Mouse (Mus musculus) left cerebral cortex, adult 18-20 months (tissue): ENCODE data around the gene Wdr83os. TPM values are rescaled to one million over a fixed set of nuclear protein-coding genes. Genes with fewer than 3 reads are reported as not detected.

Experiments
- DNase-seq, 2 experiments: peaks; one replicate each; pipeline ENCODE4 v3.0.0; 2021 to 2022; ENCODE audit warnings: low spot score in 2 of 2, mixed read lengths in 1 of 2
- long read RNA-seq, 2 experiments: library from polyadenylated mRNA; stranded (forward); transcript quantifications; one replicate each; pipeline ENCODE4 v2.0.0; 2021
- total RNA-seq, 2 experiments: library from RNA; stranded (reverse); gene quantifications; 2 replicates each; pipeline ENCODE4 v1.2.3; 2021

Gene Wdr83os
- 10 to 100 TPM; 58.4 to 64.3 TPM for total RNA-seq
- long read RNA-seq, experiment 1, transcript Wdr83os-201 (4 exons, 922 nt) = major isoform, 25 of 33 reads
- long read RNA-seq, experiment 1, partial matches to known transcripts = 3 of 33 reads
- long read RNA-seq, experiment 1, other reads (novel, unspliced or antisense) = 0 of 33 reads
- long read RNA-seq, experiment 2, transcript Wdr83os-203 (3 exons, 798 nt) = minor isoform, 9 of 37 reads
- long read RNA-seq, experiment 2, transcript Wdr83os-201 (4 exons, 922 nt) = major isoform, 25 of 37 reads
- long read RNA-seq, experiment 2, partial matches to known transcripts = 1 of 37 reads
- long read RNA-seq, experiment 2, other reads (novel, unspliced or antisense) = 1 of 37 reads

GRCm38 (mm10) chr8:85080532-85081215 lies at the start of gene Wdr83os:
Wdr83os (plus strand) TSS chr8:85080740.
- peak; percentile 43 to 59 for DNase-seq

GRCm38 (mm10) chr8:85032622-85033311 lies 47.8 kb upstream of the Wdr83os start:
- DNase-seq = no peak

DNA sequence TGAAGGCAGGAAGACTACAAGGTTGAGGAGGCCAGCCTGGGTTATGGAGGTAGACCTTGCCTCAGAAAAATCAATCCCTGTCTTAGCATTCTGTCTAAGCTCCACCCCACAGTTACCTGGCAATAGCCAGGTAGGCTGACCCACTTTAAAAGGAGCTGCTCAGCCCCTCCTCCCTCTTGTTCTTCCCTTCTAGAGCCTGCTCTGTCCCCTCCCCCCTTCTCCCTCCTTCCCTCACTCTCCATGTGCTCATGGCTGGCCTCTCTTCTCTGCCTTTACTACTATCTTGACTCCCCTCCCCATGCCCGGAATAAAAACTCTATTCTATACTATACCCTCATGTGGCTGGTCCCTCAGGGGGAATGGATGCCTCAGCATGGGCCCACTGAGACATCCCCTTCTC lies 46.7 kb upstream of the Wdr83os start:
- no peak for DNase-seq

- peak; percentile 63 for DNase-seq
Observed at GRCm38 (mm10) chr8:85034764-85035163, 45.8 kb upstream of the Wdr83os start.

DNA sequence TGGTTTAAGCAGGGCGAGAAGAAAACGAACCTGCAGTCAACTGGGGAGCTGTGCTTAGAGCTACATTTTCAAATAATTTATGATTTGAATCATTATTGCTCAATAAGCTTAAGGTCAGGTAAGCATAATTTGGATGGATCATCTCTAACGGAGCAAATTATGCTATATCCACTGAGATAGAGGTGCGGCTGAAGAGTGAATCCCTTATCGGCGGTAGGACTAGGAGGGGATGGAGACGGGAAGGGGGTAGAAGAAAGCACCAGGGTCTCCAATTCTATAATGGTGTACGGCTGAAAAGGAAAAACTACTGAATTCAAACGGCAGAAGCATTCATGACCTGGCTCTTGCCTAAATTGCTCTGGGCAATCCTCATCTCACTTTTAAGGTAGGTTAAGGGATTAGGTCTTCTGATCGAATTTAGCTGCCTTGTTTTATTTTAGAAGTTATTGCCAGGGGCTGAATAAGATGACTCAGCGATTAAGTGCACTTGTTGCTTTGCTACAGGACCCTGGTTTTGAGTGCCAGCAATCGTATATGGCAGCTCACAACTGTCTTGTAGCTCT lies 45.3 kb upstream of the Wdr83os start:
- DNase-seq = no peak

GRCm38 (mm10) chr8:85035728-85036310 lies 44.7 kb upstream of the Wdr83os start:
- no peak for DNase-seq

DNA sequence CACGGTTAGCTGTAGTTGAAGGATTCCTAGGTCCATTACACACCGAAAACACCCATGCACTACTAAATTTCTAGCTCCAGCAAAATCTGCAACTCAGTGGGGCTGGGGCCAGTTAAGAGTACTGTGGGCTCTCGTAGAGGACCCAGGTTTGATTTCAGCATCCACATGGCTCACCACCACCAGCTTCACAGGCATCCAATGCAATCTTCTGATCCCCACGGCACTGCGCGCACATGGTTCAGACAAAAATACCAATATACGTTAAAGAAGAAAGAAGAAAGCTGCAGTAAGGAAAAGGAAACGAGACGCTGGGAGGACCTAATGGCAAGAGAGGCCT lies 44.2 kb upstream of the Wdr83os start:
- no peak for DNase-seq

DNA sequence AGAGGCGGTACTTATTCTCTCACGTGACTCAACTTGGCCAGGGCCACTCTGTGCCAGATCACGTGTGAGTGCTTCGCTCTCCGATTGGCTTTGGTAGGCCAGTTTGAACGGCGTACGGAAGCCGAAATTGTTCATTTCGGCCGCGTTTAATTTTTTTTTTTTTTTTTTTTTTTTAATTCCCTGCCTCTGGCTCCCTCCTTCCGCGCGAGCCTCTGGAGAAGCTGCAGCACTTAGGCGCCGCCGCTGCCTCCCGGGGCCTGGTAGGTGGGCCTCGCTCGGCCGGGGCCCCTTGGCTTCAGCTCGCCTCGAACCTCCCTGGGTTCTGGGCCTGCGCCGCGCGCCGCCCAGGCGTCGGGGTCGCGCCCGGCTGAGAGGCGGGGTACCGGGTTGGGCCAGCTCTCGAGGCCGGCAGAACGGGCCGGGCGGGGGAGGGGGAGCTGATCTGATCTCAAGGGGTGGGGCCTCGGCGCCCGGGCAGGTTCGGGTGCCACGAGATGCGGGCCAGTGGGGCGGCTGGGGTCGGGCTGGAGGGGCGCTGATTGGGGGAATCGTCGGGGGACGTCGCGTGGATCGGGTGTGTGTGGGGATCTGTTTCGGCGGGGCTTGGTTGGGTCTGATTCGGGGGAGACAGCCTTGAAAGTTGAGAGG lies 43.7 kb upstream of the Wdr83os start, which contains the start of gene Tnpo2:
Gene Tnpo2 (plus strand): TSS at position 198 of the 648 bp plus-strand sequence.
- peak; percentile 88 to 90 for DNase-seq

GRCm38 (mm10) chr8:85037366-85037680 lies 43.2 kb upstream of the Wdr83os start:
- DNase-seq = peak in 1 of 2 experiments; percentile 34

- DNase-seq = peak; percentile 49 to 67
Observed at GRCm38 (mm10) chr8:85037681-85038531, 42.6 kb upstream of the Wdr83os start.

DNA sequence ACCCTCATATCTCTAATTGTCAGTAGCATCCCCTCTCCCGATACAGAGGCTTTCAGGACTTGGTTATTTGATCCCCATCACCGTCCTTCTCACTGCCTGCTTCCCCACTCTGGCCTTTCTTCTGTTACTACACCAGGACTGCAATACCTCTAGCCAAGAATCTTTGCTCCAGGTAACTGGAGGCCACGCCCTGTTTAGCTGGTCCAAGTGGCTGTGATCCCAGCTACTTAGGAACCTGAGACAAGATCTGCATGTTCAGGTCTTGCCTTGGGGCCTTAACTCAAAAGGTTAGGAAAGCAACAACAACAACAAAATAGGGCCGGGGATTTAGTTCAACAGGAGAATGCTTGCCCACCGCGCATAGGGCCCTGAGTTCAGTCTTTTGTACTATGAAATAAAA lies 36.9 kb upstream of the Wdr83os start:
- no peak for DNase-seq

DNA sequence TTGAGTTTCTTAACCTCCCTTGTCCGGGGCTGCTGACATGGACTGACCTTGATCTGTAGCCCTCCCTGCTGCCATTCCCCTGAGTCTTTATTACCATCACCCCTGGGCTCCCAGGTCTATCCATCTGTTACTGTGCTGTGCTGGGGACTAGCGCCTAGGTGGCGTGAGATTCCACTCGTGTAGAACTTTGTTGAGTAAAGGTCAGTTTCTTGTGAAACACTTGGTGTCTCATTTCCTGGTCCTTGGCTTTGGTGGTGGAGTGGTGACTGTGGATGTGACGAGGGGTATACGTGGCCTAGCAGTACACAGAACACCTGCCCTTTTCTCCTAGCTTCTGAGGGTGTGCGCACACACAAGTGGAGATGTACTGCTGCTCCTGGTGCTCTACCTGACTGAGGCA lies 23.2 kb upstream of the Wdr83os start:
- no peak for DNase-seq

DNA sequence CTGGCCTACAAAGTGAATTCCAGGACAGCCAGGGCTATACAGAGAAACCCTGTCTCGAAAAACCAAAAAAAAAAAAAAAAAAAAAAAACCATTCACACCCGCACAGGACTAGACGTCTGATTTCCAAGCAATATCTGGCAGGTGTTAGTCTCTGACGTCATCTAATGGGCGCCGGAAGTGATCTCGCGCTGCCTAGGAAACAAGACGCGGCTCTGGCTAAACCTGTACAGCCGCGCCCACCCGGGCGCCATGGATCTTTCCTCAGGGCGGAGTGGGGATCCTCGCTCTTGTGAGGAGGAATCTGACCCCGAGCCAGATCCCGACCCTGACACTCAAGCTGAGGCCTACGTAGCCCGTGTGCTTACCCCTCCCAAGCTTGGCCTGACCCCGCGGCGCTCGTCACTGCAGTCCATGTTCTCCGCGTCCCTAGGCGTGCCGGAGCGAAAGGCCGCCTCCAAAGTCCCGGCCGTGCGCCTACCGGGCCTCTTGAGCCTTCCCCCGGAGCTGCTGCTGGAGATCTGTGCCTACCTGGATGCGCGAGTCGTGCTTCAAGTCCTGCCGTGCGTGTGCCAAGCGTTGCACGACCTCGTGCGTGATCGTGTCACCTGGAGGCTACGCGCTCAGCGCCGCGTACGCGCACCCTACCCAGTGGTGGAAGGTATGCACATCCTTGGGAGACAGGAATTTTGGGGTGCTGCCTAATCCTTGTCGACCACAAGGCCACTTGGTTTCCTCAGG lies 20.5 kb upstream of the Wdr83os start, which contains the start of gene Fbxw9:
Gene Fbxw9 (plus strand): TSS at position 177 of the 738 bp plus-strand sequence.
- peak; percentile 93 for DNase-seq

GRCm38 (mm10) chr8:85062603-85063002 lies 17.9 kb upstream of the Wdr83os start:
- no peak for DNase-seq

GRCm38 (mm10) chr8:85065213-85065612 lies 15.3 kb upstream of the Wdr83os start:
- no peak for DNase-seq

DNA sequence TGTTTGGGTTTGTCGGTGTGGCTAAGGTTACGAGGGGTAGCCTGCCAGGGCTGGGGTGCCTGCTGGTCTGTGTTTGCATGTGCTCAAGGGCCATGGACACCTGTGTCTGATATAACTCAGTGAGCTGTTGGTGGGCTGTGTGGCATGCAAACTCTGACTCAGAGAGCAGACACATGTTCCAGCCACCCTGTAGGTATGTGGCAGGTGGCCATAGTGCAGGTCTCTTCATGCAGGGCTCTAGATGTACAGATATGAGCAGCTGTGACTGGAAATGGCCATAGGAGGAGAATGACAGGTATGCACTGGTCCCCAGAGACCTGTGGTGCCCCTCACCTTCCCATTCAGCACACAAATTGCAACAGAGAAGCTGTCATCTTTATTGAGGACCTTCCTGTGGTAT lies 13.4 kb upstream of the Wdr83os start:
- DNase-seq = no peak

GRCm38 (mm10) chr8:85067982-85068381 lies 12.6 kb upstream of the Wdr83os start, which contains the start of gene Gm5741:
Gm5741 (minus strand) TSS chr8:85067982.
- DNase-seq = no peak

DNA sequence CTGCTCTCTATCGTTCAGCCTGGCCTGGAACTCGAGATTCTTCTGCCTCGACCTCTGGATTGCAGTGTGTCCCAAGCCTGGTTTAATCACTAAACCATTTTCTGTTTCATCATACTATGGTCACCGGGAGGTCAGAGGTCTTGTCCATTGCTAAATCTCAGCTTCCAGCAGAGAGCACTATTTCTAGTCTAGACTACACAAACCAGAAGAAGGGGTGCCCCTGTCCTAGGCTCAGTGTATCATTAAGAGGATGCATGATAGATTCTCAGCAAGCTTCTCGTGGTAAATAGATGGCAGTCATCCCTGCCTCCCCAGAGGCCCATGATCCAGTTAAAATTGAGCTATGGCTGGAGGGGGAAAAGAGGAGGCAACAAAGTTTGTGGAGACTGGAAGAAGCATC lies 9.5 kb upstream of the Wdr83os start:
- DNase-seq = no peak
